Mouse (Mus musculus) kidney, postnatal 36 days (tissue): Measurements from ENCODE around the gene Syngap1.
"Not testable (repeated sequence)": the region's sequence is repeated elsewhere in the genome, so short reads cannot be mapped to it uniquely, and the experiment has no call there.

Source experiments
- DNase-seq, 2 experiments: peaks; one replicate each; pipeline ENCODE4 v3.0.0; 2021 to 2022; ENCODE audit warnings: mixed read lengths in 2 of 2

The Syngap1 gene

DNA sequence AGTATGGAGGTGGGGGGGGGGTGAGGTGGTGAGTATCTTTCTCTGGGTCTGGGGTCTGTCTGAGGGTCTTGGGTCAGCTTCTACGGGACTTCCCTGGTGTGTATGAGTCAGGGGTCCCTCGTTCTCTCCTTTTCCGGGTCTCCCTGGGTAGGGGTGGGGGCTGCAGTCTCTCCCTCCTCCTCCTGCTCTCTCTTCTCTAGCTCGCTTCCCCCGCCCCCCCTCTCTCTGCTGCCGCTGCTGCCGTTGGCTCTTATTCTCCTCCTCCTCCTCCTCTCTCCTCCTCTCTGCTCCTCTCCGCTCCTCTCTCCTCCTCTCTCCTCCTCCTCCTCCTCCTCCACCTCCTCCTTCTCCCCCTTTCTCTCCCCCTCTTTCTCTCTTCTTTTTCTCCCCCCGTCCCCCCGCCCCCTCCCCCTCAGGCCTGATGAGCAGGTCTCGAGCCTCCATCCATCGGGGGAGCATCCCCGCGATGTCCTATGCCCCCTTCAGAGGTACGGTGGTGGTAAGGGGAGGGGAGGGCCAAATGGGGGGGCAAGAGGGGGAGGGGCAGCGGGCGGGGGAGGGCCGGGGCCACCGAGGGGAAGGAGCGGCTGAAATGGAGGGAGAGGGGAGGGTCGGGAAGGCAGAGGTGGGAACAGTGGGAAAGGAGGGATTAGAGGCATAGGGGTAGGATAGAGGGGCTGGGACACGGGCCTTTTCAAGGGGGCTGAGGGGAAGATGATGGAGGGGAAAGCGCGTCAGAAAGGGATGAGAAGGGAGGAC, at the start of gene Syngap1:
Gene Syngap1, plus strand, starts transcription at position 223 of the 759 bp plus-strand sequence.
- DNase-seq = peak; percentile 26 to 53

DNA sequence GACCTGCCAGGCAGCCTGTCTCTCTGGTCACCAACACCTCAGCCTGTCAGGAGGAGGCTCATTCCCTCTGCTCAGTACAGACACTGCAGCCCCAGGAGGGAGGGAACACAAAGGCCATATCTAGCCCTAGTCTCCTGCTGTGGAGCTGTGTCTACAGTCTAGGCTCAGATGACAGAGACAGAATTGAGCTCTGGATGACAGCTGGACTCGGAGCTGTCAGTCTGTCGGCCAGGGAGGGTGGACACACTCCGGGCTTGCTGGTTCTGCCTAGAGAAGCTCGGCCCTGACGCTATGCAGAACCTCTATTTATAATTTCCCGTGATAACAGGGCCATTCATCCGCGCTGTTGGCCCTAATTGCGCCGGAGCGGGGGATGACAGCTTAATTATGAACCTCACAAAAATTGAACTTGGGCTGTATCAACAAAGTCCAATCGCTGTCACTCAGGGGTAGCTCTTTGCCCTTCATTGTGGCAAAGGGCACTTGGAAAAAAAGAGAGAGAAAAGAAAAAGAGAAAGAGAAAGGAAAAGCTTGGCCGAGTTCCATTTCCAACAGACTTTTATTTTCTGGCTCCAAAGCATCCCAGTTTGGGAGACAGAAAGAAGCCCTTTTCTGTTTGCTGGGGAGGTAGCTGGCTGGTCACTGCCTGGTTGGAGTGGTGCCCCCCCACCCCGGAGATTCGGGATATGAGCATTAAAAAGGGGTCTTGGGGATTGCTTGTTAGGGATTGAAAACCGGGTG, 48.2 kb upstream of the Syngap1 start:
- peak in 1 of 2 experiments; percentile 28 for DNase-seq

DNA sequence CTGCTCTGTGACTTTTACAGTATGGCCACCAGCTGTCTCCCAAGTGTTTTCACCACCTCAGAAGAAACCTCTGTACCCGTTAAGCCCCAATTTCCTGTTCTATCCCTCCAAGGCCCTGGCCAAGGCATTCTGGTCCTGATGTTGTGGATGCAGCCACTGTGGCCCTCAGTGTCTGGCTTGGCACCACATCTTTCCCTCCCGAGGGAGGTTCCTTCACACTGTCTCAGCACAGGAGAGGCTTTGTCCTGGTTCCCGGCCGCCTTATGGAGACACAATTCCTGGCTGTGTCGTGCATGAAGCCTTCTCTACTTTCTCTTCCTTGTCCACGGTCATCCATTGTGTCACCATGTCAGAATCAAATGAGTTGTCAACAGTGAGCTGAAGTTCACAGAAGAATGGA, 47.6 kb upstream of the Syngap1 start:
- no peak for DNase-seq

DNA sequence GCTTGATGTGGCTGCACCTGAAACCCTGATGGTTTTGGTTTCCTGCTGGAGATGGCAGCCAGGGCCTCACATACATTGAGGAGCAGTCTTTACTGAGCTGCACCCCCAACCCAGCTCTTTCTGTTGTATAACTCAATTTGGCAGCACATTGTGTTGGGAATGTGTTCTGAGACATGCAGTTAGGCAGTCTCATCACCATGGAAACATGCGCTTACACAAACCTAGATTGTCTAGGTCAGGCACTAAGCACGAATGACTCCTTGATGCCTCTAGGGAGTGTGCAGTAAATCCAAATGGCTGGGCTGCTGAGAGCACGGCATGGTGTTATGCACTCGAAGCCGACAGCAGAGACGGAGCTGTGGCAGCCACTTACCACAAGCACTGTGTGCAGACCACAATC, 46.7 kb upstream of the Syngap1 start:
- DNase-seq = no peak

DNA sequence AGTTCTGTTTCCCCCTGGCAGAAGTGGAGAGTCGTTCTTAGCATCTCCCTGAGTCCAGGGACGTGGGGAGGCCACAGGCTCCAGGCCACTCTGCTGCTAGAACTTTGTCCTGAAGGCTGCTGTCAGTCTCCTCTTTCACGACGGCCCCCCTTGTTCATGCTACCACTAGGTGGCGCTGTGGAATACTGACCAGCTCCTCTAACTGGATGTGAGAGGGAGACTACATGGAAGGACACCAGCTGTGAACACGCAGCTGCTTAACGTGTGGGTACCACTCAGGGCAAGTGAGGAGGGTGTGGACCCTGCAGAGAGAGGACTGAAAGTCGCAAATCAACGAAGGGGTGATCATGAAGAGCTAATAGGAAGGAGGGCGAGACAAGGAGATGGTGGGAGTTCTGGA, 45.5 kb upstream of the Syngap1 start:
- peak; percentile 74 to 88 for DNase-seq

DNA sequence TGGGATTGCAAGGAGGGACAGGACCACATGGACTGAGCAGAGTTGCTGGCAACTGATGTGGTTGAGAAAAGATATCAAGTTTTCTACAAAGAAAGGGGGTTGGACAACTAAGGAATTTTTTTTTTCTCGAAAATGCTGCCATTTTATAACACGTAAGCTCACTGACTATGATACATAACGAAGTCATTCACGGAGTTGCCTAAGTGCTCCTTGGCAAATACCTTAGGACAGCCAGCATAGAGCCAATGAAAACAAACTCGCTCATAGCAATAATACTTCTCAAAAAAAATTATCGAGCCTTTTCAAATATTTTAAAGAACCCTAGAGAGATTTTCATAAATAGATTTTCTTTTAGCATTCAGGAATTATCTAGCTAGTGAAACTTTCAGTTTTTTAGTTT, 40.1 kb upstream of the Syngap1 start:
- DNase-seq = no peak

DNA sequence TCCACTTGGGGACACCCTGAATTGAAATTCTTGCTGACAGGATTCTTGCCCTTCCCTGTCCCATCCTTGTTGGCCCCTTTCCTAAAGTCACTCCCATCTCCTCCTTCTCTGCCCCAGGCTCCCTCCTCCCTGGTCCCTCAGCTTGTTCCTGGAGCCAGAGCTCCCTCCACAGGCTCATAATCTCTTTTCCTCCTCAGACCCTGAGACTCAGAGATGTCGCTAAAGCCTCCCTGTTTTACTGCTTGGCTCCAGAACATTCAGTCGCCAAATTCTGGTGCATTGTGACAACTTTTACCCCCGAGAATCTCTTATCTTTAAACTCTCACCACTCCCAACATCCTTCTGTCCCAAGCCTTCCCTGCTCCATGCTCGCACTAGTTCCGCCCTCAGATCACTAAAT, 36.7 kb upstream of the Syngap1 start:
- DNase-seq = no peak

DNA sequence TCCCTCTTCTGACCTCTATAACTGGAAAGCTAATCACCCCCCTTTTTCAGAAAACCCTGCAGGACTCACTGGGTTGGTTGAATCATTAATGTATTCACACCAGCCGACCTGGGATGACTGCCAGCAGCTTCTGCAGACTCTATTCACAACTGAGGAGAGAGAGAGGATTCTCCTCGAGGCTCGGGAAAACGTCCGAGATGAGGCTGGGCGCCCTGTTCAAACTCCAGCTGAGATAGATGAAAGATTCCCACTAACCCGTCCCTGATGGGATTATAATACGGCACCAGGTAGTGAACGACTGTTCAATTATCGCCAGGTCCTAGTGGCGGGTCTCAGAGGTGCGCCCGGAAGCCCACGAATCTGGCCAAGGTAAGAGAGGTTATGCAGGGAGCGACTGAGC, 33.5 kb upstream of the Syngap1 start:
- peak; percentile 54 to 70 for DNase-seq

DNA sequence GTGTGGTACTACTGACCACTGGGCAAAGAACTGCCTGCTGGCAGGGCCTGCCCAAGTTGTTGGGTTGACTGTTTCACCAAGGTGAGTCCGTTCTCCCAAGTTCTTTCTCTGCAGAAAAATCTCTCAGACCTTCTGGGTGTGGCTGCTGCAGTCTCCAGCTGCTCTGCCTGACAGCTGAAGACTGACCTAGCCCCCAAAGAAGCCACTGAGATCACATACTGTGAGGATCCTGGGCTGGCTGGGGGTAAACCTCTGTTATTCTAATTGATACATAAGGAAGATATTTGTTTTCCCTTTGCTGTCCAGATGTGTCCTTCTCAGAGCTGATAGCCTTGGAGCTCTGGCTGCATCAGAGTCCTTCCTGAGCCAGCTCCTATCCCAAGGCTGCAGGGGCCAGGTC, 25.8 kb upstream of the Syngap1 start:
- peak in 1 of 2 experiments; percentile 18 for DNase-seq

DNA sequence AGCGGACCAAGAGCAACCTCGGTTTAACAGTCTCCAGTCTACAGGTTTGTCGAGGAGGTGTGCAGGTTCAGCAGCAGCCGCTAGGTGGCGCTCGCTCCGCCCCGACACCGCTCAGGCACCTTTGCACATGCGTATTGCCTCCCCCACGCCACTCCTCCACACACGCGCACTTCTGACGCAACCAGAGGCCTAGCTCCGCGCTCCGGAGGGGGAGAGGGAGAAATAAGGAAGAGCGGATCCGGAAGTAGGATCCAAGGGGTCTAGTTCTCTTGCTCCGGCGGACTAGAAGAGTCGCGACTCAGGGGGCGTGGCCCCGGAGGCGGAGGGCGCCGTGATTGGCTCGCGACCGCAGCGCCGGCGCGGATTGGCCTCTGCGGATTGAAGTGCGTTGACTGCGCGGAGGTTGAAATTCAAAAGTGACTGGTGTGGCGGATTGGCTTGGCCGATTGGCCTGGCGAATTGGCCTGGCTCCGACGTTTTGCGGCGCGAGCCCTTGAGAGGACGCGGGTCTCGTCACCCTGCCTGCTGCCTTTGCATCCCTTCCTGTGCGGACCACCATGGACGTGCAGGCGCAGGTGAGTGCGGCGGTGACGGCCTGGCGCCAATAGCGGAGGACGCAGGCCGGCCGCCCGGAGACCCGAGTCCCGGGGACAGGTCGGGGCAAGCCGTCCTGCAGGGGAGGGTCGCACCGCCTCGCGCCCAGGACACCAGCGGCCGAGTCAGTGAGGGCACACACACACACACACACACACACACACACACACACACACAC, 24.2 kb upstream of the Syngap1 start, which contains the start of gene Kifc5b:
Gene Kifc5b, plus strand, starts transcription at position 381 of the 772 bp plus-strand sequence.
- DNase-seq = peak; percentile 99 to 100

DNA sequence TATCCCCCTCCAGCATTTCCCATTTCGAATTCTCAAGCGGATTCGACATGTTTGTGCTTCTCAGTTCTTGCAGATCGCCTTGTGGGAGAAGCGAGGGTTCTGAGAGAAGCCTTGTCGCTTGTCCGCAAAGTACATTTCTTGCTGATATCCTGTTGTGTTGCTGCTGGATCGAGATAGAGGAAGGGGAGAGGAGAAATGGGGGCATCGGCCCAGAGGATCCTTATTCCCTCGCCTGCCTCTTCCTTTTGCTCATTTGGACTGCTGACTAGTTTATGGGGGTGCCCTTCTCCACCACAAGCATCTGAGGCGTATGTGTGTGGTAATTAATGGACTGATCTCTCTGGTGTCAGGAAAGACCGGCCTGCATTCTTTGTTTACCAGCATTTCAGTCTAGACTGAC, 23.5 kb upstream of the Syngap1 start:
- not testable (repeated sequence) for DNase-seq

DNA sequence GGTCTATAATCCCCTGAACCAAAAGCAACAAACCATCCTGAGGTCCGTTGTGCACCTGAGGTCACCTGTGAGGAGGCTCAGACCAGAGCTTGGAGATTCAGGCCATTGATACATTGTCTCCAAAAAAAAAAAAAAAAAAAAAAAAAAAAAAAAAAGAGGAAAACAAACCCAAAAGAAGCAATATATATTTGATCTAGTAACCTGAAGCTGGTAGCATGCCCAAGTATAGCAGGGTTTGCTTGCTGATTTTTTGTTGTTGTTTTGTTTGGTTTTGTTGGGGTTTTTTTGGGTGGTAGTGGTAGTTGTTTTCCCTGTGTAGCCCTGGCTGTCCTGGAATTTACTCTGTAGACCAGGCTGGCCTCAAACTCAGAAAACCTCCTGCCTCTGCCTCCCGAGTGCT, 22.7 kb upstream of the Syngap1 start:
- DNase-seq = no peak

DNA sequence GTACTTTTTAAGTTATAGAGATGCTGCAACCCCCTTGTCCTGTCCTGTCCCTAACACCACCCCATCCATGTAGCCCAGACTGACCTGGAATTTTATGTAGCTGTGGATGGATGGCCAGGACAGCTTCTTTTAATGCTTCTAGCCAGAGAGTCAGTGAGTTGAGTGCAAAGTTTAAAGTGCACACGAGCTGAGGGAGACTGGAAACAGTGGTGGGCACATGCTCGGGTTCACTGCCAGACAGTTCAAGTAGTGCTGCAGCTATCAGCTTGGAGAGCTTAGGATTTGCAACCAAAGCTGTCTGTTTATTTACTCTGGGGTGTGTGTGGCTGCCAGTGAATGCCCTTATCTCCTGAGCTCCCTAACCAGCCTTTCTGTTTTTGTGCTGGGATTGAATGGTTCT, 21.5 kb upstream of the Syngap1 start:
- DNase-seq = peak; percentile 51 to 54

DNA sequence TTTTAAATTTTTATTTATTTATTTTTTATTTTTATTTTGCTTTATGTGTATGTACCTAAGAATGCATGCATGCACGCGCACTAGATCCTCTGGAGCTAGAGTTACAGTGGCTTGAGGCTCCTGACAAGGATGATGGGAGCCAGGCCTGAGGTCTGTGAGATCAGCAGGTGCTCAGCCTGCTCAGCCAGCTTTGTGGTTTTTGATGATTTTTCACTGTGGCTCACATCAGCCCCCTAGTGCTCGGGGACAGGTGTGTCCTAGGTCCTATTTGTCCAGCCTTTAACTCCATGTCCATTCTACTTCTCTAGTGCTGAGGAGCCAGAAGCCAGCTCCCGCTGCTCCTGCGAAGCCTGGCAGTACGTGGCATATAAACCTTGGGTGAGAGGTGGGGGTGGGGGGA, 18.7 kb upstream of the Syngap1 start:
- DNase-seq = not testable (repeated sequence)

DNA sequence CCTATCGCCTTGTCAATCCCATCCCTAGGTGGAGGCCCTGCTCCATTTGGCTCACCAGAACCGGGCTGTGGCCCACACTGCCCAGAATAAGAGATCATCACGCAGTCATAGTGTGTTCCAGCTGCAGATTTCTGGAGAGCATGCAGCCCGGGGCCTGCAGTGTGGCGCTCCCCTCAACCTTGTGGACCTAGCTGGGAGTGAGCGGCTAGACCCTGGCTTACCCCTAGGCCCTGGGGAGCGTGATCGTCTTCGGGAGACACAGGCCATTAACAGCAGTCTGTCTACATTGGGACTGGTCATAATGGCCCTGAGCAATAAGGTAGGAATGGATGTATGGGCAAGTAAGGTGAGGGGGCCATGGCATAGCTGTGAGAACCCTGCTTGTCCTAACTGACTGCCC, 15.6 kb upstream of the Syngap1 start:
- not testable (repeated sequence) for DNase-seq

DNA sequence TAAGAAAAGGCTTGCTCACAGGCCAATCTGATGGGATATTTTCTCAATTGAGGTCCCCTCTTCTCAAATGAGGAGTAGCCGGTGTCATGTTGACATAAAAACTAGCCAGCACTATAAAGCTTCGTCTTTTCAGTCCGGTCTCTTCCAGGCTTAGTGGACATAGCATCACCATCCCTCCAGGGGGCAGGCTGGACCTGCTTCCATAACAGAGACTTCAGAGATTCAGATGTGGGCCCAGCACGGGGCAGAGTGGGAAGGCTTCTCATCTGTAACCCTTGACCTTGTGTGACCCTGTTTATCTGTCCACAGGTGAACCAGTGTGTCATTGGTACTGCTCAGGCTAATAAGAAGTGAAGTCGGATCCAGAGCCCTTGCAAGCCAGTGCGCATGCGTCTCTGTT, 9.3 kb upstream of the Syngap1 start:
- peak; percentile 62 to 80 for DNase-seq

DNA sequence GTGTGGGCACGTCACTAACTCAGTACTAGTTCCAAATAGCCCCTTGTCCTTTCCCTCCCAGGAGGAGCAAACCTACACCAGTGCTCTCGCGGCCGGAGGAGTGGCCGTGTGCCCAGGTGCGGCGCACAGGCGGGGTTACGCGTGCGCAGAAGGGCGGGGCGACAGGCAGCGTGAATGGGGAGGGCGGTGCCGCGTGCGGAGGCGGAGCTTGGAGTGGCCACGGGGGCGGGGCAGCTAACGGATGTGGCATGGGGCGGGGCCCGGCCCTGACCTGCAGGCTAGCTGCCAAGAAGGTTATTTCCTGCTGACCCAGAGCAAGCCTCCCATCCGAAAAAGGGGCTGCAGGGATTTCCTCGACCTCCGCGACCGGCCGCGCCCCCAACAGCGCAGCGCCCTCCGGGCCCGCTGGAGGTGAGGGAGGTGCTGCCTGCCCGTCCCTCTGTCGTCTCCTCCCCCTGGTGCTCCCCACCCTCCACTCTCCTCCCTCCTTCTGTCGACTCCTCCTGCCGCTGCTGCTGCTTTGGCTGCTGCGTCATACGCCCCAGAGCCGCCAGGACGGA, 8.1 kb upstream of the Syngap1 start, which contains the start of gene Phf1:
Gene Phf1, plus strand, starts transcription at position 214 of the 560 bp plus-strand sequence.
- peak; percentile 98 to 100 for DNase-seq

DNA sequence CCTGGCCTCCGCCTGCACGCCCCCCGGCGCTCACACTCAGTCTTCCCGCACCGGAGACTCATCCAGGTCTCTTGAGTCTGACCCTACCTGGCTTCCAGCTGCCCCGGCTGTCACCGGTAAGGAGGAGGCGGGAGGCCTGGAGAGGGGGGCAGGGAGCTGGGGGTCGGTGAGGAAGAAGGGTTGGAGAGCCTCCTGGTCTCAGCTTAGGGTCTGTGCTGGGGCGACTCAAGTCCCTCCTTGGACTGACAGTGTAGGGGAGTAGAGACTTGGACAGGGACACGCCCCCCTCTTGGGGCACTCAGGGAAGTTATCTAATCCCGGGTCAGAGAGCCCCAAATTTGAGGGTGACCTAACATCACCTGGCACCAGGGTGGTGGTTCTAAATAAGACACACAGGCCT, 7.6 kb upstream of the Syngap1 start:
- DNase-seq = peak in 1 of 2 experiments; percentile 49

DNA sequence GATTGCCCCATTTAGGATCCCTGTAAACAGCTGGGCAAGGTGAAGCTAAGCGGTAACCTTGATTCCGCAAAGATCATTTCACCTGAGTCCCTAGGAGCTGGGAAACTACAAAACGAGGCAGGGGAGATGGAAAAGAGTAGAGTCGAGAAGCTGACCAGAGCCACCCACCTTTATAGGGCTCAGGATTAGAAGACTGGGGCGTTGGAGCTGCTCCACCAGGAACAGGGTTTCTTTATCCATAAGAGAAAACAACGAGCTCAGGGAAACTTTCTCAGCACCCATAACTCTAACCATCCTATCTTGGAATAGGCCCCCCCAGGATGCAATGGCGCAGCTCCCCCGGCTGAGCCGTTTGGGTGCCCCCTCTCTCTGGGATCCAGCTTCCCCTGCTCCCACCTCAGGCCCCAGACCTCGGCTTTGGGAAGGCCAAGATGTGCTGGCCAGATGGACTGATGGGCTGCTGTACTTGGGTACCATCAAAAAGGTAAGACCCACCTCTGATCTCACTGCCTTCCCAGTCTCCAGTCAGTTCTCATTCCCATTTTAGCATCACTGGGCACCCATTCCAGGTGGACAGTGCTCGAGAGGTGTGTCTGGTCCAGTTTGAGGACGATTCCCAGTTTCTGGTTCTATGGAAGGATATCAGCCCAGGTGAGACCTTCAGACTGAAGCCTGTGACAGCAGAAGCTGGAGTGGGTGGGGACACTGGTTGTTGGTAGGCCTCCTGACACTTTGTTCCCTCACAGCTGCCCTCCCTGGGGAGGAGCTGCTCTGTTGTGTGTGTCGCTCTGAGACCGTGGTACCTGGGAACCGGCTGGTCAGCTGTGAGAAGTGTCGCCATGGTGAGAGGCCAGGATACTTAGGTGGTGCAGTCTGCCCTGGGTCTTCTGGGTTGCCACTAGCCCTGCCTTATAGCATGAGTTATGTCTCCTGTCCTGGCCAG, 6.9 kb upstream of the Syngap1 start:
- no peak for DNase-seq

DNA sequence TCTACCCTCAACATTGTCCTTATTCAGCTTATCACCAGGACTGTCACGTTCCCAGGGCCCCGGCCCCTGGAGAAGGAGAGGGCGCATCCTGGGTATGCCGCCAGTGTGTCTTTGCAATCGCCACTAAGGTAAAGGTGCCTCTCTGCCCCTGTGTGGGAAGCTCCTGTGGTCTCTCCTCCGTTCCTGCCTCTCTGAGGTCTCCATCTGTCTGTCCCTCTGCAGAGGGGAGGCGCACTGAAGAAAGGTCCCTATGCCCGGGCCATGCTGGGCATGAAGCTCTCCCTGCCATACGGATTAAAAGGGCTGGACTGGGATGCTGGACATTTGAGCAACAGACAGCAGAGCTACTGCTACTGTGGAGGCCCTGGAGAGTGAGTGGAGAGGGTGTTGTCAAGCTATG, 6.0 kb upstream of the Syngap1 start:
- DNase-seq = no peak

DNA sequence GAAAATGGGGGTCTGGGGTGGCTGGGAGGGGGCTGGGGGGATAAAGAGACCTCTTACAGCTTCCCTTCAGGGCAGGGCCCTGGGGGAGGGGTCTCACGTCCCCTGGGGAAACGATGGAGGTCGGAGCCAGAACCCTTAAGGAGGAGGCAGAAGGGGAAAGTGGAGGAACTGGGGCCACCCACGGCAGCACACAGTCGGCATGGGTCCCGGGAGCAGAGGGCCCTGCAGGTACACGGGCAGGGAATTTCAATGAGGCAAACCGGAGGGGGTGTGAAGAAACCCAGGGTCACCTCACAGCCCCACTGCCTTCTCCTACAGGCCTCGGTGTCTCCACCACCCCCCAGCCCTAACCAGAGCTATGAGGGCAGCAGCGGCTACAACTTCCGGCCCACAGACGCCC, 4.6 kb upstream of the Syngap1 start:
- DNase-seq = no peak
